Mouse (Mus musculus) heart, embryonic 16.5 days (tissue): ENCODE measurements at regions not wholly inside any gene's neighbourhood (a gene's known extent, or its start where the extent isn't known, plus 50 kb on each side); places are given as distances from the start of the nearest gene placed in this dataset.

Experiments used
- ATAC-seq: fragments of 200-750 bp; cut with Nextera tagmentation; replicated peaks from 2 replicates; pipeline ENCODE4 v1.8.0; 2017; ENCODE audit warnings: moderate number of reproducible peaks; ENCODE audit not compliant: insufficient read depth, low FRiP score; ENCODE audit errors: extremely low read depth
- H3K27ac ChIP-seq: fragments of 300-500 bp; sonication (generic); 2 replicates; pipeline ENCODE4 v1.5.1; 2014; ENCODE audit warnings: mild to moderate bottlenecking, low read length, control low read depth, moderate library complexity
- H3K27me3 ChIP-seq: fragments of 300-500 bp; sonication (generic); 2 replicates; pipeline ENCODE4 v1.6.1; 2014; ENCODE audit warnings: low read length, mixed read lengths; ENCODE audit not compliant: control insufficient read depth, insufficient read depth
- H3K36me3 ChIP-seq: fragments of 300-500 bp; sonication (generic); 2 replicates; pipeline ENCODE4 v1.6.1; 2014; ENCODE audit not compliant: control insufficient read depth, insufficient read depth
- H3K4me1 ChIP-seq: fragments of 300-500 bp; sonication (generic); 2 replicates; pipeline ENCODE4 v1.6.1; 2014; ENCODE audit warnings: low read length, mixed read lengths; ENCODE audit not compliant: control insufficient read depth, insufficient read depth
- H3K4me2 ChIP-seq: fragments of 300-500 bp; sonication (generic); 2 replicates; pipeline ENCODE4 v1.6.1; 2014; ENCODE audit warnings: low read depth, mild to moderate bottlenecking, control low read depth, low read length
- H3K4me3 ChIP-seq: fragments of 300-500 bp; sonication (generic); 2 replicates; pipeline ENCODE4 v1.5.1; 2014; ENCODE audit warnings: mild to moderate bottlenecking, control low read depth, low read length
- H3K9ac ChIP-seq: fragments of 300-500 bp; sonication (generic); 2 replicates; pipeline ENCODE4 v1.6.1; 2014; ENCODE audit warnings: low read length, control low read depth
- H3K9me3 ChIP-seq: fragments of 300-500 bp; sonication (generic); replicated peaks from 2 replicates; pipeline ENCODE4 v1.6.1; 2016; ENCODE audit warnings: low read length; ENCODE audit not compliant: control insufficient read depth
- WGBS: fragments of 180-500 bp; shearing (Covaris S2); extraction: QIAGEN DNeasy Blood & Tissue Kit; methylation state at CpG from one replicate; pipeline ENCODE4 v1.1.7; 2014; 5-methylcytosine and 5-hydroxymethylcytosine counted together

DNA sequence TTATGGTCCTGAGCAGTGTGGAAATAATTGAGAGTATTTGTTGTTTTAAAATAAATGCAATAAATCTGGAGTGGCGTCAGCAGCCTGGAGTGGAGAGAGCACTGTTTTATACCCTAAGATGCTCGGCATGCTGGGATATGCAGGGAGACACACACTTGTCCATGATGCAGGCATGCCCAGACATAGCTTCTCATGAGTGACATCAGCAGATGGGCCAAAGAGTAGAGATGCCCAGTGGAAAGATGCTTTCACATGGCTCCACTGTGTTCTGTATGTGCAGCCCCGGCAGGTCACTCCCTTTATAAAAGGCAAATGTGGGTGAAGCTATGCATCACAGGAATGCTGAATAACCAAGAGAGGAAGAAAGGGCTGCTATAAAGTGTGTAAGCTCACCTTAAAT lies 145.7 kb upstream of the Cdh13 start:
- Histone ChIP-seq H3K4me2 (no peak overlapping the region), H3K9me3 (no peaks in the 10 kb centered on the region), H3K36me3 (no peaks in the 10 kb centered on the region), H3K27me3 (no peaks in the 10 kb centered on the region), H3K4me3 (no peak overlapping the region), H3K27ac (no peak overlapping the region), H3K4me1 (no peaks in the 10 kb centered on the region), H3K9ac (no peak overlapping the region)
- WGBS, result 90% methylated on average over 3 of the region's 3 CpGs
- no peak for ATAC-seq

DNA sequence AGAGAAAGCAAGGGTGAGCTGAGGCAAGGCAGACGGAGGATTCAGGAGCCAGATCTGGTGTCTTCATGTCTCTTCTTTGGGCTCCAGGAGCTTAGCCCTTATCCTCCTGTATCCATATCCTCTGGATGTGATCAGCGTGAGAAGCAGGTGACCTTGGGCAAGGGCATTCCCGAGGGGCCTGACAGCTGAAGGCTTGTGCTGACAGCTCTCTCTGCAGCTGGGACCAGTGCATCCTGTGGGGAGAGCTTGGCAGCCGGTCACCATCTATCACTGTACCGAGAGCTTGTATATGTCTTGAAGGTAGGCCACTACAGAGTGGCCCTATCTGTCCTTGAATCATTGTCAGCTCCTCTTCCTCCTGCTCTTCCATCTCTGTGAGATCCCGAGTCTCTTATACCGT lies 158.5 kb upstream of the Cdh13 start:
- H3K4me3 ChIP-seq, result no peak overlapping the region
- peak; percentile 41; the same call in 1 of the 2 replicates for ATAC-seq
- H3K27ac ChIP-seq, result no peak overlapping the region
- no peaks in the 10 kb centered on the region for H3K27me3 ChIP-seq
- H3K4me2 ChIP-seq, result no peak overlapping the region
- peaks cover 9% of the 10 kb centered on the region for H3K4me1 ChIP-seq
- no peaks in the 10 kb centered on the region for H3K36me3 ChIP-seq
- WGBS, result 32% methylated on average over 7 of the region's 7 CpGs
- no peaks in the 10 kb centered on the region; the same call in none of the 2 replicates for H3K9me3 ChIP-seq
- H3K9ac ChIP-seq, result no peak overlapping the region

DNA sequence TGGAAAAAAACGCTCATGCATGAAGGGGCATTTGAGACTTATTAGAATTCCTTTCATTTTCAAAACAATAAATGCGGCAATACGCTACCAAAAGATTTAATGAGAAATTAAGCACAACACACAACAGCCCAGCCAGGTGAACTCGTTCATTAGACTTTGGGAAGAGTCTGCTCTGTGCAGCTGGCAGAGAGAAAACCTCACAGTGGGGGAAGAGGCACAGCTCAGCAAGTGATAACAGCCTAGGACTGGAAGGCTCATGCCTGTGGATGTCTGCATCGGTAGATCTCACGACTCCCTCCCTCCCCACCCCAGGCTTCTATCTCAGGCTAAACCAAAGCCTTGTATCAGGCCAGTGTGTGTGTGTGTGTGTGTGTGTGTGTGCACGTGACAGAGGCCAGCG lies 169.3 kb upstream of the Cdh13 start:
- no peak overlapping the region for H3K4me2 ChIP-seq
- no peak for ATAC-seq
- H3K4me1 ChIP-seq, result no peaks in the 10 kb centered on the region
- 53% methylated on average over 8 of the region's 8 CpGs for WGBS
- no peaks in the 10 kb centered on the region for H3K27me3 ChIP-seq
- no peaks in the 10 kb centered on the region for H3K9me3 ChIP-seq
- H3K27ac ChIP-seq, result no peak overlapping the region
- H3K4me3 ChIP-seq, result no peak overlapping the region
- no peaks in the 10 kb centered on the region for H3K36me3 ChIP-seq
- no peak overlapping the region for H3K9ac ChIP-seq

DNA sequence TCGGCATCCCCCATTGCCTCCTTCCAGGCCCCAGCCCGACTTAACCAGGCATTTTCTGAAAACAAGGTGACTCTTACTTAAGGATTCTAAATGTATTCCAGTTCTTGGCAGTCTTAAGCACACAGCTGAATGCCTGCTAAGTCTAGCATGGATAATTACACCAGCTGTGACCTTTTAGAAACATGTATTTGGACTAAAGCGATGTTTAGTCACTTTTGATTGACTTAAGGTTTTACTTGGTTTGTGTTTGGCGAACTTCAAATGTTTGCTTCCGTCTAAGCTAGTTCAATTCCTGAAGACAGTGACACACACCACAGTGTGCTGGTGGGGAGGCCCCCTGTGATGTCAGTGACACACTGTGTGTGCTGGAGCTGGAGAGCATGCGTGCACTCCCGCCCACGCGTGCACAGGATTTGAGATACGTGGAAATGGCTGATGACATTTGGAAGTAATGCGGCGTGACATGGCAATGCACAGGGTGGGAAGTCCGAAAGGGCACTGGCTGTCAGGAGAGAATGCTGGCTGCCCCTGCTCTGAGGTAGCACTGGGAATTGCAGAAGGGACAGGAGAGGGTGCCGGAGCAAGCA lies 179.0 kb upstream of the Cdh13 start:
- H3K27me3 ChIP-seq, result no peaks in the 10 kb centered on the region
- no peak overlapping the region for H3K9ac ChIP-seq
- 63% methylated on average over 14 of the region's 14 CpGs for WGBS
- no peak overlapping the region for H3K27ac ChIP-seq
- H3K36me3 ChIP-seq, result no peaks in the 10 kb centered on the region
- no peaks in the 10 kb centered on the region for H3K9me3 ChIP-seq
- ATAC-seq, result 0 out of 2 replicates have a peak, but pooled peaks have one; percentile 55
- H3K4me3 ChIP-seq, result no peak overlapping the region
- peaks cover 4% of the 10 kb centered on the region; the same call in 1 of the 2 replicates for H3K4me1 ChIP-seq
- H3K4me2 ChIP-seq, result no peak overlapping the region

DNA sequence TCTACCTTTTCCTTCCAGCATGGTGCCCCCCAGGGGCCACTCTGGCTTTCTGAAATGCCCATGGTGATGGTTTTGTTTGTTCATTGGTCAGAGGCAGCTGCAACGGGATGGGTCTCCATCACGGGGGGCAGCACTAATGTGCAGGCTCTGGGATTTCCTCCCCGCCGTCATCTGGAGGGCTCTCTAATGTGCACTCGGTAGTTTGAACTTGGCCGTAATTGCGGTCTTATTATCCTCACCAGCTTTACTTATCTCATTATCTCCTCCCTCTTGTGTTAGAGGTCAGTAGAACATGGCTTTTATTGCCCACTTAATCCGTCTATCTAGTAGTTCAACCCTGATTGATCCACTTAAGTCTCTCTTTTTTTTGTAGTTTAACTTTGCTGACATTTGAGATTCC lies 182.2 kb upstream of the Cdh13 start:
- Histone ChIP-seq H3K4me2 (no peak overlapping the region), H3K4me3 (no peak overlapping the region), H3K9me3 (no peaks in the 10 kb centered on the region), H3K4me1 (peaks cover 4% of the 10 kb centered on the region; the same call in 1 of the 2 replicates), H3K9ac (no peak overlapping the region), H3K27me3 (no peaks in the 10 kb centered on the region), H3K27ac (no peak overlapping the region), H3K36me3 (no peaks in the 10 kb centered on the region)
- no peak for ATAC-seq
- WGBS, result 75% methylated on average over 8 of the region's 8 CpGs

DNA sequence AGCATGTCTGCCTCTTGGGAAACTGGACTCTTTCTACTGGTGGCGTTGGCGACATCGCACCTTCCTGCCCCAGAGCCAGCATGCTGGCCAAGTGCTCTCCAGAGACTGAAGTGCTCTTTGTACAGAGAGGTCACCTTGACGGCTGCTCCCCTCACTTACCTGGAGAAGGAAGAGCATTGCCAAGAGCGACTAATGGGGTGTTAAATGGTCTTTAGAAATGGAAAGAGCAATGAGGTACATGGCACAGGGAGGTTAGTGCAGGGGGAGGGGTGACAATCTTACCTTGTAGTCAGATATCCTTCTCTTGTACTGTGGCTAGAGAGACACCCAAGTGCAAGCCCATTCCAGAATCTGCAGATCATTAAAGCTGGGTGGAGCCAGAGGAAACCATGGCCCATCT lies 220.8 kb upstream of the Cdh13 start:
- Histone ChIP-seq H3K4me3 (no peak overlapping the region), H3K4me2 (no peak overlapping the region), H3K9me3 (no peaks in the 10 kb centered on the region), H3K36me3 (no peaks in the 10 kb centered on the region), H3K27me3 (no peaks in the 10 kb centered on the region), H3K4me1 (no peaks in the 10 kb centered on the region), H3K9ac (no peak overlapping the region), H3K27ac (no peak overlapping the region)
- no peak for ATAC-seq
- 46% methylated on average over 5 of the region's 5 CpGs for WGBS

DNA sequence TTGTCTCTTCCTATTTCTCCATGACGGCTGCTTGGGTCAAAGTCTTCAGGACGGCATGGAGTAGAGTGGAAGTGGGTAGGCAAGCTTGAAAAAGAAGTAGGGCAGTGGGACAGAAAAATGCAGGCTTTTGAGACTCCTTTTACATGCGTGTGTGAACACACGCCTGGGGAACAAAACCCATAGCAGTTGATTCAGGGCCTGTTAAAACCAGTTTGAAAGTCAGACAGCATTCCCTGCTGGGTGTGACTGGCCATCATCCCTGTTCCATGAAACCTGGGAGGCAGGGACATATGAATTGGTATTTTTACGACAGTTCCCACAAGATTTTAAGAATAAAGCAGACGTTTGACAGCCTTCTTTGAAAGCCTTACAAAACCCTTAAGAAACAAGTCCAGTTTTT lies 226.8 kb upstream of the Cdh13 start:
- H3K9me3 ChIP-seq, result no peaks in the 10 kb centered on the region
- no peaks in the 10 kb centered on the region for H3K4me1 ChIP-seq
- no peak overlapping the region for H3K4me2 ChIP-seq
- no peak overlapping the region for H3K27ac ChIP-seq
- H3K4me3 ChIP-seq, result no peak overlapping the region
- H3K9ac ChIP-seq, result no peak overlapping the region
- ATAC-seq, result no peak
- H3K27me3 ChIP-seq, result no peaks in the 10 kb centered on the region
- no peaks in the 10 kb centered on the region for H3K36me3 ChIP-seq
- 85% methylated on average over 6 of the region's 6 CpGs for WGBS

DNA sequence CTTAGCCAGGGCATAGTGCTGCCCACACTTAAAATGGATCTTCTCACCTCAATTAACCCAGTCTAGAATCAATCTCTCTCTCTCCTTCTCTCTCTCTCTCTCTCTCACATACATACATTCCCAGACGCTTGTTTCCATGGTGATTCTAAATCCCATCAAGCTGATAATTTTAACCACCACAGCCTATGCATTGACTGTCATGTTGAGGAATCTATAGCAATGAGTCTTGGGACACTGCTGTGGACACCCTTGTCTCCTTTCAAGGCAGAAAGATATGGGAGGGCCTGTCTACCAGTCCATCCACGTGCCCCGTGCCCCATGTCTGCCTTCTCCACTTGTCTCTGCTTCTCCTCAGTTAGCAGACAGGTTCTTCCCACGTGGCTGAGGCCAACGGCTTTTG lies 228.0 kb upstream of the Cdh13 start:
- WGBS, result 60% methylated on average over 5 of the region's 5 CpGs
- H3K4me1 ChIP-seq, result no peaks in the 10 kb centered on the region
- H3K4me2 ChIP-seq, result no peak overlapping the region

DNA sequence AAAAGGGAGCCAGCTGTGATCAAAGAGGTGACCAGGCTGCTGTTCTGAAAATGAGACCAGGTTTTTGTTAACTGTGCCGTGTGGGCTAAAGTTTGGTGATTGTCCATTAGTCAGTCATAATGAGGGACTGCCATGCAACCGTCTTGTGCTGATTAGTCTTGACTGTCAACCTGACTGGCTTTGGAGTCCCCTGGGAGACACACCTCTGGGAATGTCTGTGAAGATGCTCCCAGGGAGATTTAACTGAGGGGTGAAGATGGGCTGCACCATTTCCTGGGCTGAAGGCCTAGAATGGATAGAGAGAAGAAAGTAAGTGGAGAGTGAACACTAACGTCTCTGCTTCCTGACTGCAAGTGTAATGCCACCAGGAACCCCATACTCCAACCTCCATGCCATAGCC lies 233.1 kb upstream of the Cdh13 start:
- ATAC-seq, result no peak
- WGBS, result 88% methylated on average over 3 of the region's 3 CpGs

More for the DNA sequence above, 228.0 kb upstream of the Cdh13 start:
- no peak for ATAC-seq
- Histone ChIP-seq H3K9ac (no peak overlapping the region), H3K27me3 (no peaks in the 10 kb centered on the region), H3K4me3 (no peak overlapping the region), H3K36me3 (no peaks in the 10 kb centered on the region), H3K27ac (no peak overlapping the region), H3K9me3 (no peaks in the 10 kb centered on the region)

More for the DNA sequence above, 233.1 kb upstream of the Cdh13 start:
- Histone ChIP-seq H3K9me3 (no peaks in the 10 kb centered on the region; the same call in 1 of the 2 replicates), H3K9ac (no peak overlapping the region), H3K4me1 (no peaks in the 10 kb centered on the region), H3K4me2 (no peak overlapping the region), H3K27ac (no peak overlapping the region), H3K36me3 (no peaks in the 10 kb centered on the region), H3K4me3 (no peak overlapping the region), H3K27me3 (no peaks in the 10 kb centered on the region)
